Mouse (Mus musculus) forebrain, embryonic 12.5 days (tissue): Measurements from ENCODE around the gene Xylb. TPM values are rescaled to one million over a fixed set of nuclear protein-coding genes. Genes with fewer than 3 reads are reported as not detected.

Source experiments
- ATAC-seq: fragments of 200-750 bp; cut with Nextera tagmentation; 2 replicates; pipeline ENCODE4 v1.8.0; 2017; ENCODE audit warnings: moderate TSS enrichment; ENCODE audit not compliant: low FRiP score
- H3K27ac ChIP-seq: fragments of 300-500 bp; sonication (generic); 2 replicates; pipeline ENCODE4 v1.5.1; 2016; ENCODE audit warnings: mild to moderate bottlenecking
- H3K27me3 ChIP-seq: fragments of 300-500 bp; sonication (generic); 2 replicates; pipeline ENCODE4 v1.6.1; 2016; ENCODE audit warnings: mild to moderate bottlenecking
- H3K36me3 ChIP-seq: fragments of 300-500 bp; sonication (generic); replicated peaks from 2 replicates; pipeline ENCODE4 v1.6.1; 2016; ENCODE audit warnings: mild to moderate bottlenecking
- H3K4me1 ChIP-seq: fragments of 300-500 bp; sonication (generic); 2 replicates; pipeline ENCODE4 v1.6.1; 2016
- H3K4me2 ChIP-seq: fragments of 300-500 bp; sonication (generic); 2 replicates; pipeline ENCODE4 v1.6.1; 2016; ENCODE audit warnings: mild to moderate bottlenecking, moderate library complexity
- H3K4me3 ChIP-seq: fragments of 300-500 bp; sonication (generic); replicated peaks from 2 replicates; pipeline ENCODE4 v1.5.1; 2016; ENCODE audit warnings: mild to moderate bottlenecking
- H3K9ac ChIP-seq: fragments of 300-500 bp; sonication (generic); 2 replicates; pipeline ENCODE4 v1.6.1; 2016; ENCODE audit warnings: mild to moderate bottlenecking
- H3K9me3 ChIP-seq: fragments of 300-500 bp; sonication (generic); 2 replicates; pipeline ENCODE4 v1.6.1; 2016
- WGBS: fragments of 180-500 bp; shearing (Covaris S2); methylation state at CpG from one replicate; pipeline ENCODE4 v1.1.7; 2016; 5-methylcytosine and 5-hydroxymethylcytosine counted together
- polyA plus RNA-seq: library from polyadenylated mRNA; unstranded; fragments of >200 nt; fragmentation: Nextera tagmentation; extraction: Ambion mirVana; gene quantifications from 2 replicates; pipeline ENCODE4 v1.2.1, GENCODE M21; 2016

Gene Xylb
- polyA plus RNA-seq, 1 experiment from 2014 or later, result 7.0 TPM

DNA sequence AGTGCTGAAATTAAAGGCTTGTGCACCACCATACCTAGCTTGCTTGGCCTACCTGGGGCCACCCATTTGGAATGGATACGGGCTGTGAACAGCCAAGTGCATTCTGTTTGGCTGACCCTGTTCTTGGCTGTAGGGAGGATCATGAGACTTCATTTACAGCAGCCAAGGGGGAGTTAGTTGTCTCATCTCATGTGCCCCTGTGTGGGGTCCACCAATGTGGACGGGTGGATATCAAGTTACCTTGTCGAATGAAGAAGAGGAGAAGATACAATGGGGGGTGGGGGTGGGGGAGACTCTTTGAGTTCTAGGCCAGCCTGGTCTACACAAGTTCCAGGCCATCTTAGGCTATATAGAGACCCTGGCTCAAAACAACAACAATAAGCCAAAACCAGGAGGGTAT is 17.8 kb downstream of the Xylb start:
- no peaks in the 10 kb centered on the region for H3K9me3 ChIP-seq
- no peak overlapping the region for H3K27ac ChIP-seq
- H3K4me1 ChIP-seq, result no peaks in the 10 kb centered on the region
- 79% methylated on average over 3 of the region's 3 CpGs for WGBS
- no peak overlapping the region for H3K4me2 ChIP-seq
- no peaks in the 10 kb centered on the region for H3K27me3 ChIP-seq
- H3K9ac ChIP-seq, result no peak overlapping the region
- H3K36me3 ChIP-seq, result peaks cover 9% of the 10 kb centered on the region; the same call in 1 of the 2 replicates
- H3K4me3 ChIP-seq, result no peak overlapping the region
- no peak for ATAC-seq

DNA sequence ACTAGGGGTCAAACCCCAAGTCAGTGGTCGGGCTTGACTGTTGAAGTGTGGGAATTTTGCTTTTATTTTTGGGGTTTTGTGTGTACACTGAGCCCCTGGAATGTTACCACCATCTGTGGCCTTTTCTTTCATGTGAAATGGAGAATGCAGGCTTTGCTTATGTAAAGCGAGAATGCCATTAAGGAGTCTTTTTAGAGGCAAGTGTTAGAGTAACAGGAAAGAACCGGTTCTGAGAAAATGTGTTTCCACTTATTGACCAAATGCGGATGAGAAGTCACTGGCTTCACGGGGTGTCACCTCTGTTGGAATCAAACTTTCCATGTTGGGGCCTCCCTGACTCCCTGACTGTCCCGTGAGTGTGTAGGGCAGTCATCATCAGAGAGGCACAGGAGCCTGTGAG is 18.4 kb downstream of the Xylb start:
- WGBS, result 77% methylated on average over 6 of the region's 6 CpGs
- no peak overlapping the region for H3K9ac ChIP-seq
- H3K4me1 ChIP-seq, result no peaks in the 10 kb centered on the region
- H3K27ac ChIP-seq, result no peak overlapping the region
- no peak overlapping the region for H3K4me2 ChIP-seq
- peaks cover 12% of the 10 kb centered on the region; the same call in 1 of the 2 replicates for H3K36me3 ChIP-seq
- H3K4me3 ChIP-seq, result no peak overlapping the region
- no peaks in the 10 kb centered on the region for H3K27me3 ChIP-seq
- no peaks in the 10 kb centered on the region for H3K9me3 ChIP-seq
- ATAC-seq, result no peak

DNA sequence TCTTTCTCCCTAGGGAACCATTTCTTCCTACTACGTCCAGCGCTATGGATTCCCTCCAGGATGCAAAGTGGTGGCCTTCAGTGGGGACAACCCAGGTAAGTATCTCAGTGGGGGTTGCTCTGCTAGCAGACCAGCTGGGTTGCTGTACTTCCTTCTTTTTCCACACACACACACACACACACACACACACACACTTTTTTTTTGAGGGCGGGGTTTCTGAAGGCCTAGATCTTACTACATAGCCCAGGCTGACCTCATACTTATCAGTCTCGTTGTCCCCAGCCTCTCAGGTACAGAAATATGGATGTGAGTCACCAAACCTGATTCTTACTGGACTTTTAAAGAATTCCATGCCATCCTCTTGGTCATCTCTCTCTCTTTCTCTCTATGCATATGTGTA is 21.1 kb downstream of the Xylb start:
- Histone ChIP-seq H3K4me1 (no peaks in the 10 kb centered on the region), H3K4me2 (no peak overlapping the region), H3K9me3 (no peaks in the 10 kb centered on the region), H3K36me3 (peaks cover 21% of the 10 kb centered on the region), H3K27me3 (no peaks in the 10 kb centered on the region), H3K4me3 (no peak overlapping the region), H3K27ac (no peak overlapping the region), H3K9ac (no peak overlapping the region)
- ATAC-seq, result no peak
- 91% methylated on average over 4 of the region's 4 CpGs for WGBS

DNA sequence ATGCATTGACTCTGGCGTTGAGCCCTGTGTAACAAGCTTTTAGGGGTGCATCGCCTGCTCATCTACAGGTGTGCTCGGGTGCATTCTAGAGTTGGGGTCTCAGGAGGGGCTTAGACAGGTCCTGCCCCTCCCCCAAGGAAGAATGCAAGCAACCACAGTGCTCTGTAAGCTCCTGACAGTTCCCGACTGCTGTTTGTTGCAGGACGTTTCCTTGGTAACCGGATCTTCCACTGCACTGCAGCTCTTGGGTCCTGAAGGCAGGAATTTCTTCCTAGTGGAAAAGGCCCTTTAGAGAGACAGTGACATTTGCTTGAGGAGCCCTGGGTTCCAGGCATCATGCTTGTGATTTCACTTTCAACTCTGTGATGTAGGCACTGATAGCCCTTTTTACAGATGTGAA is 25.4 kb downstream of the Xylb start:
- 68% methylated on average over 6 of the region's 6 CpGs for WGBS

DNA sequence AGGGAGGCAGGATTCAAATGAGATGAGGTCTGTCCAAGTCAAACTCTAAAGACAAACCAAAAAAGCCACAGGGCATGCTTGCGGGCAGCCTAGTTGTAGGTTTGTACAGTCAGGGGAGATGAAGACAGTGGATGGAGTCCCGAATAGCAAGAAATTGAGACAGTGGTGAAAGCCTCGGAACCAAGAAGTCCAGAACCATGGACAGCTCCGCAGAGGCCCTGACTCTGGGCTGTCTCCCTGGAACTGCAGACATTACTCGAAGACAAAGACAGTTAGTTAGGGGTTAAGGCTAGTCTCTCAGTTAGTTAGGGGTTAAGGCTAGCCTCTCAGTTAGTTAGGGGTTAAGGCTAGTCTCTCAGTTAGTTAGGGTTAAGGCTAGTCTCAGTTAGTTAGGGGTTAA is 31.8 kb downstream of the Xylb start:
- H3K27me3 ChIP-seq, result no peaks in the 10 kb centered on the region
- no peak for ATAC-seq
- no peak overlapping the region for H3K9ac ChIP-seq
- H3K36me3 ChIP-seq, result peaks cover 24% of the 10 kb centered on the region
- no peak overlapping the region for H3K27ac ChIP-seq
- H3K4me2 ChIP-seq, result no peak overlapping the region
- no peaks in the 10 kb centered on the region for H3K9me3 ChIP-seq
- no peak overlapping the region for H3K4me3 ChIP-seq
- WGBS, result 52% methylated on average over 5 of the region's 5 CpGs
- H3K4me1 ChIP-seq, result no peaks in the 10 kb centered on the region

More for the DNA sequence above, 25.4 kb downstream of the Xylb start:
- Histone ChIP-seq H3K27ac (no peak overlapping the region), H3K36me3 (peaks cover 32% of the 10 kb centered on the region), H3K27me3 (no peaks in the 10 kb centered on the region), H3K4me1 (no peaks in the 10 kb centered on the region), H3K9ac (no peak overlapping the region), H3K9me3 (no peaks in the 10 kb centered on the region), H3K4me3 (no peak overlapping the region), H3K4me2 (no peak overlapping the region)
- ATAC-seq, result no peak

DNA sequence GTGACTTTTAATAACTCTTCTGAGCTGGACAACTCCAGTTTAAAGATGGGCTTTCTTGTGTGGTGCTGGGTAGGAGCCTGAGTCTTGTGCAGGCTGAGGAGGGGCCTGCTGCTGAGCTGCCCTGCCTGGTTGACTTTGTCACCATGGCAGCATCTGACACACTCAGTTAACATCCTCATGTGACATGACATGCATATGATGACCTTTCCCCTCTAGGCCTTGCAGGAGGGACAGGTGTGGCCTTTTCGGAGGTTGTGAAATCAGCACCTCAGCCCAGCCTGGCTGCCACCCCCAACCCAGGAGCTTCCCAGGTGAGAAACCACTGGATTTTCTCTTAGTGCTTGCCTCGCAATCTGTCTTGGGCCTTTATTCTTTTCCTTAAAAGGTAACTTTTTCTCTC is 33.0 kb downstream of the Xylb start:
- H3K4me1 ChIP-seq, result no peaks in the 10 kb centered on the region
- peaks cover 14% of the 10 kb centered on the region for H3K36me3 ChIP-seq
- no peak overlapping the region for H3K4me2 ChIP-seq
- no peak overlapping the region for H3K4me3 ChIP-seq
- no peaks in the 10 kb centered on the region for H3K9me3 ChIP-seq
- no peaks in the 10 kb centered on the region for H3K27me3 ChIP-seq
- 95% methylated on average over 2 of the region's 2 CpGs for WGBS
- no peak for ATAC-seq
- H3K9ac ChIP-seq, result no peak overlapping the region
- H3K27ac ChIP-seq, result no peak overlapping the region

DNA sequence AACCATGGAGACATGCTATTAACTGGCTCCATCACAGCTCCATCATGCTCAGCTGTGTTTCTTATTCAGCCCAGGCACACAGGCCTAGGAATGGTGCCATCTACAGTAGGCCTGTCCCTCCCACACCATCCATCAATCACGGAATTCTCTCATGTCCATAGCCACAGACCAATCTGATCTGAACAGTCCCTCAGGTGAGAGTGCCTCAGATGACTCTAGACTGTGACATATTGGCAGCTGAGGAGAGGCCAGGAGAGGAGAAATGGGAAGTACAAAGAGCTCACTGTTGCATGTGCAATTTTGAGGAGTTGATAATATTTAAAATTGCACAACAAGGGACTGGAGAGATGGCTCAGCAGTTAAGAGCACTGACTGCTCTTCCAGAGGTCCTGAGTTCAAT is 37.6 kb downstream of the Xylb start:
- Histone ChIP-seq H3K36me3 (peaks cover 13% of the 10 kb centered on the region), H3K9ac (no peak overlapping the region), H3K4me3 (no peak overlapping the region), H3K9me3 (no peaks in the 10 kb centered on the region), H3K4me2 (no peak overlapping the region), H3K4me1 (no peaks in the 10 kb centered on the region), H3K27ac (no peak overlapping the region), H3K27me3 (no peaks in the 10 kb centered on the region)
- no peak for ATAC-seq
- WGBS, result 90% methylated on average over 1 of the region's 1 CpGs

DNA sequence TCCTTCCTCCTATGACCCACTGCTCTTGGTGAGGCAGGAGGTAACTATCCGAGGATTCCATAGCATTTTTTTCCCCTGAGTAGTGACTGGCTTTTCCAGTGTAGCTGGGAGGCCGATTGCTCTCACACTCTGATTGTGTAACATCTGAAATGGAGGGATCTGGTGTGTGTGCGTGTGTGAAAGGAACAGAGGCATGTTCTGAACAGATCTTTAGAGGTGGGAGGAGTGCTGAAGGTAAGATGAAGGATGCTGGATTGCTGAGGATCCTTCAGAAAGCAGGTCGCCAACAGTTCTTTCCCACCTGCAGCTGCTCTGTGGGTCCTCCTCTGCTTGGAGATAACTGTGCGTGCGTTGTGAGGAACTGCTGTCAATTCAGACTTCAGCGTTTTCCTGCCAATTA is 44.2 kb downstream of the Xylb start:
- ATAC-seq, result peak; percentile 7; the same call in 1 of the 2 replicates
- H3K27me3 ChIP-seq, result no peaks in the 10 kb centered on the region

DNA sequence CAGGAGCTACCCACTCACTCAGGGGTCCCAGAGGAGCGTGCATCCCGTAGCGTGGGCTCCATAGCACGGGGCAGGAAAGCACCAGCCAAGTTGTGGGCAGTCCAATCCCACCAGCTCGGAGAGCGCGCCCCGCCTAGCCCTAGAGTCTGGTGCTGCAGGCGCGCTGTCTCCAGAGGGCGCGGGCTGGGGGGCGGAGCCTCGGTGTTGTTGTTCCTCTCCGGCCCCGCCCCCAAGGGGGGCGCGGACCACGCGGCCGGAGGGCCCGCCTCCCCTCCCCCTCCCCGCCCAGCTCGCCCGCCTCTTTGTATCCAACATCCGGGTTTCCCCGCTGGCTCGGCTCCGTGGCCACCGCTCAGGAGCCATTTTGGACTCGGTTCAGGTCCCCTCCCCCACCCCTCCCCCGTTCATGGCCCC is 44.6 kb downstream of the Xylb start, which contains the start of gene Acvr2b:
Gene Acvr2b, plus strand, starts transcription at position 318 of the 414 bp plus-strand sequence.
- under 1% methylated on average over 20 of the region's 32 CpGs for whole genome bisulfite sequencing
- Histone ChIP-seq H3K36me3 (peaks cover 14% of the 10 kb centered on the region; the same call in 1 of the 2 replicates), H3K4me2 (peak within 1 kb of the TSS; percentile 86), H3K27me3 (no peaks in the 10 kb centered on the region), H3K4me3 (peak within 1 kb of the TSS; percentile 98), H3K9me3 (no peaks in the 10 kb centered on the region), H3K4me1 (peaks cover 38% of the 10 kb centered on the region), H3K27ac (peak within 1 kb of the TSS; percentile 99), H3K9ac (peak within 1 kb of the TSS; percentile 100)
- ATAC-seq, result peak; percentile 96

More for the DNA sequence above, 44.2 kb downstream of the Xylb start:
- peak overlapping the region; percentile 86 for H3K4me2 ChIP-seq
- peak overlapping the region; percentile 59 for H3K9ac ChIP-seq
- WGBS, result 6% methylated on average over 7 of the region's 7 CpGs
- H3K4me1 ChIP-seq, result peaks cover 35% of the 10 kb centered on the region
- H3K36me3 ChIP-seq, result peaks cover 10% of the 10 kb centered on the region; the same call in 1 of the 2 replicates
- peak overlapping the region; percentile 99; the same call in 1 of the 2 replicates for H3K27ac ChIP-seq
- H3K4me3 ChIP-seq, result peak overlapping the region; percentile 98
- no peaks in the 10 kb centered on the region for H3K9me3 ChIP-seq

DNA sequence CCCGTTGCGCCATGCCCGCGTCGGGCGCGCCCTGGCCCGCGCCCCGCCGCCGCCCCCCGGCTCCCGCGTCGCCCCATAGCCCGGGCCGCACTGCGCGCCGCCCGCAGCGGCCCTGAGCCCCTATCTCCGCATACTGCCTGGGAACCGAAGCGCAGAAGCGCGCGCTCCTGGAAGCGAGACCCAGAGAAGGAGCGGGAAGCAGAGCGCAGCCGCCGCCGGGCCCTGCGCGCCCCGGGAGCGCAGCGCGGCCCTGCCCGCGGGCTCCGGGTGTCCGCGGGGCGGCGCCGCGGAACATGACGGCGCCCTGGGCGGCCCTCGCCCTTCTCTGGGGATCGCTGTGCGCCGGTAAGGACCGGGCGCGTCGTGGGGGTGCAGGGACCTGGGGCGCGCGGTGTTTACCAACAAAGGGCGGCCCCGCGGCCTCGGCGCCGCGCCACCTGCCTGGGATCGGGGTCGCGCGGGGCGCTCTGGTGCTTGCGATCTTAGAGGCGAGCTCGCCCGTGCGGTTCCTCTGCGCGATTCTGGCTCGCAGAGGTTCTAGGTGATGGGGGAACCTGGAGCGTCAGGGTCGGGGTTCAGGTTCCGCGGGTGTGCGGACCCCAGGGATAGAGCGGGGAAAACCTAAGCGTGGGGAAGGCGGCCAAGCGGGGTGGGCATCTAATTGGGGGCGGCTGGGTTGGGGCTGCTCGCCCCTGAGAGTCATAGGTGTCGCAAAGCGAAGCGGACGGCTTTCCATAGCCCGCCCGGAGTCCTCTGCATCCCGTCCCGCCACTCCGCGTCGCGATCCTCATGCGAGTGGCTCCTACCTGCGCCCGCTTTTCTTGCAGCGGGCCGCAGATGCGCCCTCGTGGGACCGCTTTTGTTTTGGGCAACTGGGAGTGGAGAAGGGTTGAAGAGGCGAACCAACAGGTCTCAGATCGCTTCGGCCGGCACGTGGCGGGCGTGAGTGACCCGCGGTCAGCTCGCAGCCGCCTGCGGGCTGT is 45.4 kb downstream of the Xylb start:
- peak overlapping the region; percentile 86 for H3K4me2 ChIP-seq
- H3K27ac ChIP-seq, result peak overlapping the region; percentile 99
- no peaks in the 10 kb centered on the region for H3K27me3 ChIP-seq
- no peaks in the 10 kb centered on the region for H3K9me3 ChIP-seq
- 1% methylated on average over 113 of the region's 127 CpGs for WGBS
- H3K4me1 ChIP-seq, result peaks cover 45% of the 10 kb centered on the region
- peak; percentile 27 for ATAC-seq
- H3K9ac ChIP-seq, result peak overlapping the region; percentile 100
- H3K4me3 ChIP-seq, result peak overlapping the region; percentile 98
- peaks cover 21% of the 10 kb centered on the region for H3K36me3 ChIP-seq

DNA sequence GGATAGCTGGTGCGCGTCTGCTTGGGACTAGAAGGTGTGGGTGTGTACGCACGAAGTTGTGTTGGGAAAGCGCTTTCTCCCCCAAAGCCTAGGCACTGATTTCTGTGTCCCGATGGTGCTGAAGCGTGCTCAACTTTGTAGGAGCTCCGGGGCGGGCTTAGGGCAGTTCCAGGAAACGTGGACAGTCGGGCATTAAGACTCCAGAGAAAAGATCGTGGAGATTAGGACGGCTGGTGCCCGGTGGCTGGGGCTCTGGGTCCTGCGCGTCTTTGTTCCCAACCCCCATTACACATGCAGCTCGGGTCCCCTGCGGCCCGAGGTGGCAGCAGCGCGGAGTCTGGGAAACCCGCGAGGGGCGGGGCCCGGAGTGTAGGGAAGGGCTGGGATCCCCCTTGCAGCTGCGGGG is 46.1 kb downstream of the Xylb start:
- H3K36me3 ChIP-seq, result peaks cover 28% of the 10 kb centered on the region
- H3K9me3 ChIP-seq, result no peaks in the 10 kb centered on the region
- peak overlapping the region; percentile 100 for H3K9ac ChIP-seq
- peak overlapping the region; percentile 99 for H3K27ac ChIP-seq
- WGBS, result under 1% methylated on average over 26 of the region's 26 CpGs
- peak overlapping the region; percentile 98 for H3K4me3 ChIP-seq
- H3K4me1 ChIP-seq, result peaks cover 49% of the 10 kb centered on the region
- H3K27me3 ChIP-seq, result no peaks in the 10 kb centered on the region
- H3K4me2 ChIP-seq, result peak overlapping the region; percentile 86
- peak; percentile 62 for ATAC-seq

DNA sequence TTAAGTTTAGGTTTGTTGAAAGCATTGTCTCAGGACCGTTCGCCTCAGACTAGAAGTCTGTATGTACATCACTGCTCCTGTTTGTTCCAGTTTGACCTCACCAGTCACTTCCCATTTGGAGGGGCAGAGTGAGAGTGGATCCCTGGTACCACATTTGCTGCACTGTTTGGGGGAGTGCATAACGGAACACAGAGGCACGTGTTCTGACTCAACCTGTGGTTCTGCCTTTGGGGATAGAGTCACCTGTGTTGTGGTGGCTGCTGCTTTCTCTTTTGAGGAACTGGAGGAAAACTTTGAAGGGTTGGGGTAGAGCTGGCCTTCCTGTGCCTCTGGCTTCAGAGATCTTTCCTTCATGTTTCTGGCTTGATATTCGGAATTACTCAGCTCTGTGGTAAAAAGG is 46.9 kb downstream of the Xylb start:
- peaks cover 34% of the 10 kb centered on the region for H3K36me3 ChIP-seq
- peaks cover 52% of the 10 kb centered on the region for H3K4me1 ChIP-seq
- WGBS, result 60% methylated on average over 5 of the region's 5 CpGs

More for the DNA sequence above, 46.9 kb downstream of the Xylb start:
- ATAC-seq, result no peak
- no peaks in the 10 kb centered on the region for H3K27me3 ChIP-seq
- no peak overlapping the region for H3K27ac ChIP-seq
- H3K9ac ChIP-seq, result peak overlapping the region; percentile 100
- no peaks in the 10 kb centered on the region for H3K9me3 ChIP-seq
- peak overlapping the region; percentile 86 for H3K4me2 ChIP-seq
- peak overlapping the region; percentile 98 for H3K4me3 ChIP-seq
